Mouse (Mus musculus) fibroblast of lung, adult 2 months (primary cell): ENCODE data around the gene Paxx.
"Not testable (repeated sequence)": the region's sequence is repeated elsewhere in the genome, so short reads cannot be mapped to it uniquely, and the experiment has no call there.

Experiments used
- DNase-seq: peaks from one replicate; pipeline ENCODE4 v3.0.0-alpha.2; 2011; ENCODE audit warnings: low read depth

Paxx gene

DNA sequence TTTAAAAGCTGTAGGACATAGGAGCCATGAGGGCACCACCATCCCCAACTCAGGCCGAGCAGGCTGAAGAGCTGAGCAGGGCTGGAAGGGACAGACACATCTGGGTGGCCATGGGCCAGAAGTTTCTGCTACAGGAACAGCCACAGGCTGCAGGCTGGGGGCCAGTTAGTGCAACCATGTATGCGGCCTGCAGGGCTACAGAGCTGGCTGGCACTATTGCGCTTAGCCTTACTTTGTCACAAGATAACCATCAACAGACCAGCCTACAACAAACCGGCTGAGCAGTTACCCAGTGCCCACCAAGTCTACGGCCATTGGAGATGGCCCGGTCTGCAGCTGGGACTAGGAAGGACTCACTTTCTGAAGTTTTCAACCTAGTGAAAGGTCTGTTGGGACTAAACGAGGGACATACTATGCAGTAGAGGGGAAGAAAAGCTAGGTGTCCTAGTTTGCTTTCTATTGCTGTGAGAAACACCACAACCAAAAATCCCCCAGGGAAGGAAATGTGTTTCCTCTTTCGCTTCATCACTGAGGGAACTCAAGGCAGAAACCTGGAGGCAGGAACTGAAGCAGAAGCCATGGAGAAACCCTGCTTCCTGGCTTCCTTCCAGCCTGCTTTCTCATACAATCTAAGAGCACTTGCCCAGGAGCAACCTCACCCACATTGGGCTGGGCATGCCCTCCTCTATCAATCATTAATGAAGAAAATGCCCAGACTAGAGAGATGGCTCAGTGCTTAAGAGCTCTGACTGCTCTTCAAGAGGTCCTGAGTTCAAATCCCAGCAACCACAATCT is 9.8 kb downstream of the Paxx start:
- no peak for DNase-seq

DNA sequence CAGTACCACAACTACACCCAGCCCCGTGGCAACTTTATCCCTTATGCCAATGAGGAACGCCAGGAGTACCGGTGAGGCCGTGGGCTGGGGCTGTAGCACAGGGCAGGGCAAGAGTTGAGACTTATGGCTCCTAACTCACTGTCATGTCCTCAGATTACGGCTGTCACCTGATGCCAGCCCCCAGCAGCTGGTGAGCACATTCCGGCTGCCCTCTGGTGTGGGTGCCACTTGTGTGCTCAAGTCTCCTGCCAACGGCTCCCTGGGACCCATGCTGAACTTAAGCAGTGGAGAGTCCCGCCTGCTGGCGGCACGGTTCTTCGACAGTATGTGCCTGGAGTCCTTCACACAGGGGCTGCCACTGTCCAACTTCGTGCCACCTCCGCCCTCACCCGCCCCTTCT is 18.2 kb downstream of the Paxx start:
- DNase-seq = no peak

DNA sequence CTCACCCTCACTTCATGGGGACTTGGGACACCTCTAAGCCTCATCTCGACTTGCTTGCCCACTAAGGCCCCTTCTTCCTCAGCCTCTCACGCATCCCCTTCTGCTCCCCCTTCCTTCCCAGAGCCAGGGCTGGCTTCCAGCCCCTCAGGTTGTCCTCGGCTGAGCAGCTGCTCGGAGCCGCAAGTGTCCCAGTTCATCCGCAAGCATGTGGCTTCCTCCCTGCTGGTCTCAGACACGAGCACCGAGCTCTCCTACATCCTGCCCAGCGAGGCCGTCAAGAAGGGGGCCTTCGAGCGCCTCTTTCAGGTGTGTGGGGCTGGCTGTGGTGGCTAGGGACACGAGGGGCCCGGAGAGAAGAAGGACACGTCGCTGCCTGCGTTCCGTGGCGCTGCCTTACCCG is 19.8 kb downstream of the Paxx start:
- no peak for DNase-seq

DNA sequence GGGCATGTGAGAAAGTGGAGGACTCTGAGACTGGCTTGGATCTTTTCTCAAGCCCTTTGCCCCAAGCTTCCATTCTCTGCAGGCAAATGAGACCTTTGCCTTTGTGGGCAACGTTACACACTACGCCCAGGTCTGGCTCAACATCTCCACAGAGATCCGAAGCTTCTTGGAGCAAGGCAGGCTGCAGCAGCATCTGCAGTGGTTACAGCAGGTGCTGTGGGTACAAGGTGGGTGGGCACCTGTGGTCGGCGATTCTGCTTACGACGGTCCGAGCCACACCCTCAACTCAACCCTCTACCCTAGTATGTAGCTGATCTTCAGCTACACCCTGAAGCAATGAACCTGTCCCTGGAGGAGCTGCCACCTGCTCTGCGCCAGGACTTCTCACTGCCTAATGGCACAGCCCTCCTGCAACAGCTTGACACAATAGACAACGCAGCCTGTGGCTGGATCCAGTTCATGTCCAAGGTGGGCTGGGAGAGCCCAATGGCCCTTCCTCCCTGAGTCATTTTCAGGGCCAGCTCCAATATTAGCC is 24.5 kb downstream of the Paxx start:
- DNase-seq = no peak

DNA sequence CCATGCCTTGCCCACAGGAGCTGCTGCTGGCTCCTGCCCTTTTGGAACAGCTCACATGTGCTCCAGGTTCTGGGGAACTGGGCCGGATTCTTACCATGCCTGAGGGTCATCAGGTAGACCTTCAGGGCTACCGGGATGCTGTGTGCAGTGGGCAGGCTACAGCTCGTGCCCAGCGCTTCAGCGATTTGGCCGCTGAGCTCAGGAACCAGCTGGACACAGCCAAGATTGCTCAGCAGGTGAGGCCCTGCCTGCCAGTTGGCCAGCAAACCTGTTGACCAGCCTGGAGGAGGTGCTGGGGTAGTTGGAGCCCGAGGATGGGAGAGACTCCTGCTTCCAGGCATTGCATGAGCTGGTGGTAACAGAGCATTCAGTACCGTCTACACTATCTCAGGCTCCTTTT is 26.6 kb downstream of the Paxx start:
- no peak for DNase-seq

DNA sequence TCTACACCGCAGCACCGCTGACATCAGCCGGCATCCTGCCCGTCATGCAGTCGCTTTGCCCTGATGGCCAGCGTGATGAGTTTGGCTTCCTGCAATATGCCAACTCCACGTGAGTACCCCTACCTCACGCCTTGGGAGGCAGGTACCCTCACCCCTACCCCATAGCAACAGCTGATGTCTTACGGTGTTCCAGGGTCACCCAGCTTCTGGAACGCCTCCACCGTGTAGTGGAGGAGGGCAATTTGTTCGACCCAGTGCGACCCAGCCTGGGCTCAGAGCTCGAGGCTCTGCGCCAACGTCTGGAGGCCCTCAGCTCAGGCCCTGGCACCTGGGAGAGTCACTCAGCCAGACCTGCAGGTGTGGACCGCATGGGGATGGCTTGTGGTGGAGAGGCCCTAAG is 27.8 kb downstream of the Paxx start:
- no peak for DNase-seq

DNA sequence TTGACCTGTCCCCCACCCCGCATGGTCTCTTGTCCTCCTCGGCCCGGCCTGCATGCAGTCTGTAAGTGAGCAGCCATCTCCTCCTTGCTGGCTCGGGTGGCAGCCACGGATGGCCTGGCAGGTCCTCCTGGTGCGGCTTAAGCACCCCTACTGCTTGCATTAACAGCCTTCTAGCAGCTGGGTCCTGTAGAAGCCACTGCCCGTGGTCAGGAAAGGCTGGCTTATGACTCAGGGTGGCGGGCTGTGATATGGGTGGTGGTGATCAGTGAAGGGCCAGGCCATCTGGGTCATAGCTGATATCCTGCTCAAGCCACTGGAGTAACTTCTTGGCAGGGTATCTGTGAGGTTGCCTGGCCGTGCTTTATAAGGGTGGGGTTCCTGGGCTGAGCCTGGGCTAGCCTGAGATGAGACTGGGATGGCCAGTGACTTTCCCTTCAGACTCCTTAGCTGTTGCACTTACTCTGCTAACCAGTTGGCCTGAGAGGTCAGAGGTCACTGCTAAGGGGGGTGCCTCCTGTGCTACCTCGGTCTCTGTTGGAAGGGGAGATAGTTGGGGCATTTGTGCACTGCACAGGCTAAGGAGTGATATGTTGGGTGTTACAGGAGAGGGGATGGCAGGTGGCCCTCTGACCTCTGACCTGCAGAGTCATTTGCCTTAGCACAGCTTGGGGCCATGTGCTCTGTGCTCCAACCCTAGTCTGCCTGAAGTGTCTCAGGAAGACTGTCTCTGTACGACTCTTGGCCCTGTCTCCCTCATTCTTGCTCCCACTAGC is 28.4 kb downstream of the Paxx start:
- no peak for DNase-seq

DNA sequence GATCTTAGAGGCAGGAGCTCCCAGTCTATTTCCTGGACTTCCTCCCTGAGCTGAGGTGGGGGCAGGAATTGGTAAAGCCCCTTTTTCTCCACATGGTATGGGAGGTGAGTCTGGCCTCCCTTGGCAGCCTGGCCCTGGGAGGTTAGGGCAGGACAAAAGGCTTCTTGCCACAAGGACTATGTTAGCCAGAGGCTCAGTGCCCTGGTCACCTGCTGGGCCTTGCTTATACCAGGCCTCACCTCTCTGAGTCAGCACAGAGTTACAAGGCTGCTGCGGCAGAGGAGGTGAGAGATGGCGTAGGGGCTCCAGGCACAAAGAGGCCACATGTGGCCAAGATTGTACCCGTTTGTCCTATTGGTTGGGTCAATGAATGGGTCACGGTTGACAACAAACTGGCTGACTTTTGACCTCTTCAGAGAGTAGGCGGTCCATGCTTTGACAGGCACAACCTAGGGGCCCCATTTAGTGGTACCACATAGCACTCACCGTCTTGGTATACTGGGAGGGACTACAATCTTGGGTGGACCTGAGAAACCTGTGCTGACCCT is 29.5 kb downstream of the Paxx start:
- no peak for DNase-seq

DNA sequence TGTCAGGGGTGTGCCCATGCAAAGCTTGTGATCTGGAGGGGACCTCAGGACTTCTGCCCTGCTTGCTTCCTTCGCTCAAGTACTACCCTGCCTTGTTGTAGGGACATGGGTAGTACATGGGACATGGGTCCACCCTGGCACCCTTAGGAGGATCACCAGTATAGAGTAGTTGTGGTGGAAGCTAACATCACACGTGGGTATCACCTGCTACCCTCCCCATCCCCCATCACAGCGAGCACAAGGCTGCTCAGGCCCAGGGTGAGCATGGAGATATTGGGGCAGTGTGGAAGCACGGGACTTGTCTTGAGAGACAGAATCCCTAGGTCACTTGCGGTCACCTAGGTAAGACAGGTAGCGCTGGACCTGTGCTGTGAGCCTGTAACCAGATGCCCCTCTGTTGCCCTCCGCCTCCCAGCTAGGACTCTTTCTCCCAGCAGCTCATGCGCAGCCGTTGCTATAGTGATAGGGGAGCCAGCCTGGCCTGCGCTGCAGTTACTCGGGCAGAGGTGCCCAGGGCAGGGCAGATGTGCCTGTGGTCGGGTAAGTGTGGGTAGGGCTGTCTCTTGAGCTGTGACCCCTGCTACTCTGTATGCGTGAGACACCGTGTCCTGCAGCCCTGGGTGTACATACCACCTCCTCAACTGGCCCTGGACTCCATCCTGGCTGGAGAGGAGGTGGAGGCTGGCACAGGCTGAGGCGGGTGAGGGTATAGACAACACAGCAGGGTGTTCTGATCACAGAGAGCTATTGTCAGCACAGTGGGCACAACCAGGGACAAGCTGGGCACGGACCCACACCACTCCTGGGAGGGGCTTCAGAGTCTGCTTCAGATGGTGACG is 30.3 kb downstream of the Paxx start:
- DNase-seq = no peak

DNA sequence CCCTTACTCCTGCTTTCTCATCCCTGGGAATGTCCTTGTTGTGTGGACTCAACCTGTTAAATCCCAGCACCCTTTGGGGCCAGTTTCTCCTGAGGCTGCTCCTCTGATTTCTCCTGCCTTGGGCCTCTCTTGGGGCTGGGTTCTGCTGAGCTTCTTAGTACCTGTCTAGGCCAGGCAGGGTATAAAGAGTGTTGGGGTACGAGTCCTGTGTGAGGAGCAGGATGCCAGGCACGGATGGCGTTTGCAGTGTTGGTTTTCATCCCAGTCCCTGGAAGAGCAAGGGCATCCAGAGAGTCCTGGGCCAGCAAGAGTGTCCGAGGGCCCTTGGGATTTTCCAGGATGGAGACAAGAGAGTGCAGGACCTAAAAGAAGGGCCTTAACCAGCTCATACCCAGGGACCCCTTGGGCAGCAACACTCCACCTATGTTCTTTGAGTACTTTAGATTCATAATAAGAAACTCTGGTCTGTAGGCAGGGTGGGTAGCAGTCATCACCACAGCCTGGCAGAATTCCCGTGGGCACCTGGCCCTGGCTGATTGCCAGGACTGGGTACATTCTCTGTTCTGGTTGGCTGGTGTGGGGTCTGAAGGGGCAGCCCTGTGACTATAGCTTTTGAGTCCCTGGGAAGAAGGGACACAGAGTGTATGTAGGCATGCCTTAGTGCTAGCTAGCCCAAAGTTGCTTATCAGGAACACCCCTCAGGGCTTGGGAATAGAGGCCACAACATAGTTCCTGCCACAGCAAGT is 31.3 kb downstream of the Paxx start:
- no peak for DNase-seq

DNA sequence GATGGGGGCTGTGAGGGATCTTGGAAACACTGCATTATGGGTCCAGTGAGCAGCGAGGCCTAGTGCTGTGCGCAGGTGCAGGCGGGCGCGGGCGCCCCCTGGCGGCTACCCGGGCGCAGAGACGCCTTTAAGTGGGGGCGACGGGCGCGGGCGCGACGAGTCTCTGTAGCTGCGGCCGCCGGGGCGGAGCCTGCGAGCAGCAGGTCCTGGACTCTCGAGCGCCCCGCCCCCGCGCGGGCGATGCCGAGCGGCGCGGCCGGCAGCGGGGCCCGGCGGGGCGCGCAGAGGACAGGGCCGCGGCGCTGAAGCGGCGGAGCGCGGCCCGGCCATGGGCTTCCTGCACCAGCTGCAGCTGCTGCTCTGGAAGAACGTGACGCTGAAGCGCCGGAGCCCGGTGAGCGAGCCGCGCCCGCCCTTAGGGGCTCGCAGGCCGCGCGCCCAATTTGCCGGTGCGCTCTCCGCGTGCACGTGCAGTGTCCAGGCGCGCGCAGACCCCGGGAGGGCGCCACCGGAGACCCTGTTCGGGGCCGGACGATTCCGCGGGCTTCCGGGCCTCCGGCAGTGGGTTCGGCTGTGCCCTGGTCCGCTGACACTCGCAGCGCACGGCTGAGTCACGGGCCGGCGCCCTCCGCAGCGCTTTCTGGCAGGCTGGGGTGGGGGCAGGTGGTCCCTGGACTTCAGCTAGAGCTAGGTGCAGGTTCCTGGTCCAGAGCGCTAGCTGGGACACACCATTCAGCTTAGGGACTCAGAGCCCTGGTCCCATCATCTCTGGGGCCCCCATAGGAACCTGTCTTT is 32.3 kb downstream of the Paxx start, which contains the start of gene Abca2:
TSS of gene Abca2 (plus strand) at position 262 of the 795 bp plus-strand sequence.
- DNase-seq = peak; percentile 53

DNA sequence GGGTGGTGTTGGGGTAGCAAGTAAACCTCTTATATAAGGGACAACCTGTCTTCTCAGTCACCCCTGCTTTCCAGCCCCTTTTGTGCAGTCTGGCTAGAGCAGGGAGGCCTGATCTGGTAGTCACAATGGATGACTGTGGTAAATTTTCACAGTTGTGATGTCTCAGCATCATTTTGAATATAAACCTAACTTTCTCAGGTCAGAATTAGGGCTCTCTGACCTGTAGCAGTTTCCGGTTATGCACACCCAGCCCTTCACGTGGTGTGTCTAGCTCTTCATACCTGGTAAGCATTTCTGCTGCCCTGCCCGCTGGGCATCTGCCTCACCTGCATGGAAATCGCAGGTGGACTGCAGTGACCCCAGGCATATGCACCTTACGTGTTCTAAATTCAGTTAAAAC is 33.6 kb downstream of the Paxx start:
- DNase-seq = no peak

DNA sequence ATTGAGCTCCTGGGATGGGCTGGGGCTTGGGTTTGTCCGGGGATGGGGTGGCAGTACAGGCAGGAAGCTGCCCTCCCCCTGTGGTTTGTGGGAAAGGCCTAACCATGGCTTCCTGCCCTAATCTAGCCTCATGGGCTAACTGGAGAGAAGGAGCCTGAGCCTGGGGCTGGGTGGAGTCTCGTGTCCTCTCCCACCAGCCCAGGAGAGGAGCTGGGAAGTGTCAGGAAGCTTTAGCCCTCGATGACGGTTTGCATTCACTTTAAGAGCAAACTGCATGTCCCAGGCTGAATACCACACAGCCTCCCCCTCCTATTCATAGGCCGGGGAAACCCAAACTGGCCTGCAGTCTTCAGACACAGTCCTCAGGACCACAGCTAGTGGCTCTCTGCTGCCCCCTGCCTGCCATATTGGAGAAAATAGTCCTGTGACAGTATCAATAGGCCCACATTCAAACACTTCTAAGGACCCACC is 34.1 kb downstream of the Paxx start:
- DNase-seq = peak; percentile 27

DNA sequence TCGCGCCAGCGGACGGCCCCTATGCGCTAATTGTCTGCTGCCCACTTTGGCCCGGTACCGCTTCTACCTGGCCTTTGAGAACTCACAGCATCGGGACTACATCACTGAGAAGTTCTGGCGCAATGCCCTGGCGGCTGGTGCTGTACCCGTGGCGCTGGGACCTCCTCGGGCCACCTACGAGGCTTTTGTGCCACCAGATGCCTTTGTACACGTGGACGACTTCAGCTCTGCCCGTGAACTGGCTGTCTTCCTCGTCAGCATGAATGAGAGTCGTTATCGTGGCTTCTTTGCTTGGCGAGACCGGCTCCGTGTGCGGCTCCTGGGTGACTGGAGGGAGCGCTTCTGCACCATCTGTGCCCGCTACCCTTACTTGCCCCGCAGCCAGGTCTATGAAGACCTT is 35.4 kb downstream of the Paxx start:
- no peak for DNase-seq

DNA sequence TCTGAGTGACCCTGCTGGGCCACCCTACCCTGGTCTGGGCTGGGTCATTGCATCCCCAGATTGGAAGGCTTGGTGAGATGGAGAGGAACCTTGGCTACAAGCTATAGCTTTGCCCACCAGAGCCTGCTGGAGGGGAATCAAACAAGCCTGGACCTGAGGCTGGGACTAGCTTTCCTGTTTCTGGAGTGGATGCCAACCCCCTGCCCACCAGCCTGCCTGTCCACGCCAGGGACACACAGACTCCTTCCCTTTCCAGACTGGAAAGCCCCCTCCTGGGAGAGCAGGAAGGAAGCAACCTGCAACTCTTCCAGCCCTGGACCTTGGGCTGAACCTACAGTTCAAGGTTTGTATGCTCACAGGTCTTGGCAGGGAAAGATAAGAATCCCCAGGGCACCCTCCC is 37.3 kb downstream of the Paxx start:
- no peak for DNase-seq

DNA sequence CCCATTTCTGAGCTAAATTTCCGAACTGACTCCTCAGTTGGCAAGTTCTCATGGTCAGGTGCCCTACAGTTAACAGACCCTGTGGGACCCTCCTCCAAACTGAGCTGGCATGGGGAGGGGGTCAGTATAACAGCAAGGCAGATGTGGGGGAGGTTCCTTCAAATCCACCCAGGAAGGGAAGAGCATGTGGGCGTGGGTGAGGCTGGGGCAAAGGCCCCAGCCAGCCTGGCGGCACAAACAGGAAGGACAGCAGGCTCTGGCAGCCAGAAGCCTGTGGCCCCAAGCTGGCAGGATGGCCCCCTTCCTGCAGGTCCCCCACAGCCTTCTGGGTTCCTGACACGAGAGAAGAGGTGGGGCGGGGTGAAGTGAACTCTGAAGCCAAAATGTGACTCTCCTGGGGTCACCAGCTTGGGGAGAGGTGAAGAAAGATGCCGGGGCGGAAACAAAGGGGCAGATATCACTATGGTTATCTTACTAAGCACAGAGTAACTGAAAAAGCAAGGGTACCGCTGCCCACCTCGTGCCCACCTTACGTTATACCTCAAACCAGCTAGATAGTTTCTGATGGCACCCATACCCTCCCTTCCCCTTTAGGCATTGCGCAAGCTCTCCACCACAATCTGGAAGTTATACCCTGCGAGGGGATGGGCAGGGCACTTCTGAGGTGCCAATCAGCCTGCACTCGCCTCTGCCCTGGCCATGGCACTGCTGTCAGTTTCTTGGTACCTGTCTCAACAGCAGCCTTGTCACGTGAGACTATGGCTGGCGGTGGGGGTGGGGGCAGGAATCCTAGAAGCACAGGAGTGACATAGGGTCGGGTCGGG is 38.1 kb downstream of the Paxx start, which contains the start of gene Fut7:
TSS of gene Fut7 (plus strand) at position 681 of the 824 bp plus-strand sequence.
- DNase-seq = no peak

DNA sequence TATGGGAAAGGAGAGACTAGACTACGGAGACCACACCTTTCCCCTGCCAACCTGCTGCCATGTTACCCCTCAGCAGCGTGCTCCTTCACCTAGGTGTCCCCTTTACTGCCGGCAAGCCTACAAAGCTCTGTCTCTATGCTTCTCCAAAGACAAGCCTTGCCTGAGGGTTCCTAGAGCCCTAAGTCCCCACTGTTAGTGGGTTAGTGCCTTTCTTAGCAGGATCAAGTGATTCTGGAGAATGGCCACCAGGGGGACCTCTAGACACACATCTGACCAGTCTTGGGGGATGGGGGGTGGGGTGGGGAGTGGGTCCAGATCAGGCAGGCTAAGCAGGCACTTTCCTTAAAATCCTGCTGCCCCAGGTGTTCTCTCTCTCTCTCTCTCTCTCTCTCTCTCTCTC is 39.0 kb downstream of the Paxx start:
- no peak for DNase-seq

DNA sequence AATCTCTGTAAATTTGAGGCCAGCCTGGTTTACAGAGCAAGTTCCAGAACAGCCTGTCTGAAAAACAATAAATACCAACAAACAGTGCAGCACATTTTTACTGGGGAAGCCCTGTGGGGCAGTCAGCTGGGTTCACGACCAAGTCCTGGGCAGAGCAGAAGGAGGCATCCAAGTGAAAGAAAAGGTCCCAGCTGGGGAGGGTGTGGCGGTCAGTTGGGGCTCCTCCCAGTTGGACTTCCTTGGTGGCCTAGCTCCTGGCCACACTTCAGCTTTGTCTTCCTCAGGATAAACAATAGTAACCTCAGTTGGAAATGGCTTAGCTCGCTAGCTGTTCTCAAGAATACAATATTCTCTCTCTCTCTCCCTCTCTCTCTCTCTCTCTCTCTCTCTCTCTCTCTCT is 43.5 kb downstream of the Paxx start:
- DNase-seq = no peak

DNA sequence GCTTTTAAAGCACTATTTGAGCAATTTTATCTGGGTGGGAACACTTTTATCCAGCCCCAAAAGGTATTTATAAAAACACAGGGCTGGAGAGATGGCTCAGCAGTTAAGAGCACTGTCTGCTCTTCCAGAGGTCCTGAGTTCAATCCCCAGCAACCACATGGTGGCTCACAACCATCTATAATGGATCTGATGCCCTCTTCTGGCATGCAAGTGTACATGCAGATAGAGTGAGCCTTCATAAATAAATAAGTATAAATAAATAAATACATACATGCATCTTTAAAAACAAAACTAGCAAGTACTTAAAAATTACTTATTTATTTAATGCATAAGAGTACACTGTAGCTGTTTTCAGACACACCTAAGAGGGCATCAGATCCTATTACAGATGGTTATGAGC is 47.5 kb downstream of the Paxx start:
- not testable (repeated sequence) for DNase-seq
